Mouse (Mus musculus): ENCODE results near the gene C9. TPM values are rescaled to one million over a fixed set of nuclear protein-coding genes. Genes with fewer than 3 reads are reported as not detected.

The C9 gene
- not detected in 2 replicates for polyA plus RNA-seq (2015; fragmentation: Nextera tagmentation; extraction: Ambion mirVana)

DNA sequence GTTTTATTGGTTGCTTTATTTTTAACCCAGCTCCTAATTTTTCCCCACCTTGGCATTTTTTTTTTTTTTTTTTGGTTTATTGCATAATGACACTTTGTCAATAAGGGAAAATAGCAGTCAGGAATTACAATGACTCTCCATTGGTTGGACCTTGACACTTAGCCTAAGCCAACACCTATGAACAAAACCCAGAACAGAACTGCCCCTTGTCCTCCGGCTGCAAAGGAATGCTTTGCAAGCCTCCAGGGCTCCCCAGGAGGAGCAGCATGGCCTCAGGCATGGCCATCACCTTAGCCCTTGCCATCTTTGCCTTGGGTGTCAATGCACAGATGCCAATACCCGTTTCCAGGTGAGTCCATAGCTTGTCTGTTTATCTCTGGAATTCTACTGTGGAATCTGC lies at the start of gene C9:
TSS of gene C9 (plus strand) at position 193 of the 400 bp plus-strand sequence.

DNA sequence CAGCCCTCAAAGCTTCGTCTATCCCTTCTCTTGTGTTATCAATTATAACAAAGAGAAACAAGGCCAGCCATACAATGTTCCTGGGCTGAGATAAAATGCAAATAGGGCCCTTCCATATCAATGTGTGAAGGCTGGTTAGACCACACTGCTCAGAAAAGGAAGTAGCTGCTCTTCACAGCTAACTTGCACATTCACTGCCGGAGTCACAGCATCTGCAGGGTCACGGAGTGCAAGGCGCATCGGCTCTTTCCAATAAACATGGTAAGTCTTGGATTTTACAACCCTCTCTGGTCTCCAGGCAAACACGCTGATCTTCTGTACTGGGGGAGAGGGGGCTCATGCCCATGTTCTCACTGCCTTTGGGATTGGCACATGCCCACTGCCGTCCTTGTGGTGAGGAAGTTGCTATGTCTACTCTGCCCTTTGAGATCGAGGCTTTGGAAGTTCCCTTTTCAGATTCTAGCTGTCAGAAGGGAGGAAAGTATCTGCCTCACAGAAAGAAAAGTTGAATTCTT lies 77.6 kb downstream of the C9 start, which contains the start of gene Fyb:
TSS of gene Fyb (plus strand) at position 201 of the 515 bp plus-strand sequence.

Other genes with a start within 250 kb of the C9 start
- gene Dab2, start 145.5 kb upstream of the C9 start, polyA plus RNA-seq (2015; fragmentation: Nextera tagmentation; extraction: Ambion mirVana): 13.0 and 17.4 TPM in 2 replicates
- gene Fyb, start 77.5 kb downstream of the C9 start, polyA plus RNA-seq (2015; fragmentation: Nextera tagmentation; extraction: Ambion mirVana): 69.6 and 71.4 TPM in 2 replicates

All from spleen, postnatal 0 days (tissue).